Mouse (Mus musculus) myocyte (in vitro differentiated cells): ENCODE results near the gene Ubd. TPM values are rescaled to one million over a fixed set of nuclear protein-coding genes. Genes with fewer than 3 reads are reported as not detected.

Experiments used
- H3K27me3 ChIP-seq: one replicate; pipeline ENCODE4 v1.6.1; 2011; ENCODE audit not compliant: control insufficient read depth, insufficient read depth, insufficient read length
- H3K36me3 ChIP-seq: one replicate; pipeline ENCODE4 v1.6.1; 2011; ENCODE audit not compliant: control insufficient read depth, insufficient read depth
- H3K4me2 ChIP-seq: one replicate; pipeline ENCODE4 v1.6.1; 2011; ENCODE audit warnings: low read depth, control low read depth
- H3K4me3 ChIP-seq: one replicate; pipeline ENCODE4 v1.5.1; 2011; ENCODE audit warnings: mild to moderate bottlenecking, control low read depth, moderate library complexity
- H3K79me2 ChIP-seq: one replicate; pipeline ENCODE4 v1.6.1; 2011; ENCODE audit not compliant: control insufficient read depth, insufficient read depth
- H3ac ChIP-seq: one replicate; pipeline ENCODE4 v1.6.1; 2011; ENCODE audit not compliant: control insufficient read depth, insufficient read length
- CEBPB ChIP-seq: IDR thresholded peaks from 2 replicates; pipeline ENCODE4 v1.6.1; 2011; ENCODE audit warnings: mild to moderate bottlenecking, moderate library complexity; ENCODE audit not compliant: poor library complexity, insufficient read depth, severe bottlenecking
- E2F4 ChIP-seq: IDR thresholded peaks from one replicate; pipeline ENCODE4 v1.6.1; 2011; ENCODE audit warnings: mild to moderate bottlenecking, control low read depth, moderate library complexity; ENCODE audit not compliant: insufficient read depth
- MAX ChIP-seq: IDR thresholded peaks from one replicate; pipeline ENCODE4 v1.6.1; 2011; ENCODE audit warnings: low read depth, mild to moderate bottlenecking, control low read depth
- MYOD1 ChIP-seq, 3 experiments: IDR thresholded peaks; one replicate each; pipeline ENCODE4 v1.6.1; 2011; ENCODE audit warnings: control low read depth in 2 of 3, low read depth in 2 of 3, mild to moderate bottlenecking in 2 of 3, moderate library complexity in 1 of 3; ENCODE audit not compliant: insufficient read length in 2 of 3, control insufficient read depth in 1 of 3
- MYOG ChIP-seq, 3 experiments: IDR thresholded peaks; one replicate each; pipeline ENCODE4 v1.6.1; 2011; ENCODE audit warnings: control low read depth in 2 of 3, low read depth in 2 of 3, mild to moderate bottlenecking in 2 of 3; ENCODE audit not compliant: insufficient read length in 2 of 3, control insufficient read depth in 1 of 3, insufficient read depth in 1 of 3
- POLR2A ChIP-seq: IDR thresholded peaks from one replicate; pipeline ENCODE4 v1.6.1; 2011; ENCODE audit warnings: low read depth, mild to moderate bottlenecking, control low read depth, moderate library complexity; ENCODE audit not compliant: insufficient read length
- POLR2AphosphoS2 ChIP-seq: IDR thresholded peaks from one replicate; pipeline ENCODE4 v1.6.1; 2011; ENCODE audit warnings: low read depth, control low read depth; ENCODE audit not compliant: insufficient read length
- REST ChIP-seq: IDR thresholded peaks from one replicate; pipeline ENCODE4 v1.6.1; 2011; ENCODE audit warnings: mild to moderate bottlenecking, control low read depth, moderate library complexity; ENCODE audit not compliant: insufficient read depth, insufficient read length
- SRF ChIP-seq: IDR thresholded peaks from one replicate; pipeline ENCODE4 v1.6.1; 2011; ENCODE audit warnings: low read depth; ENCODE audit not compliant: control insufficient read depth, insufficient read length
- TCF12 ChIP-seq: IDR thresholded peaks from one replicate; pipeline ENCODE4 v1.6.1; 2011; ENCODE audit warnings: mild to moderate bottlenecking, control low read depth; ENCODE audit not compliant: poor library complexity, insufficient read depth, severe bottlenecking
- TCF3 ChIP-seq: IDR thresholded peaks from one replicate; pipeline ENCODE4 v1.6.1; 2011; ENCODE audit warnings: low read depth, control low read depth; ENCODE audit not compliant: insufficient read length
- USF1 ChIP-seq: IDR thresholded peaks from one replicate; pipeline ENCODE4 v1.6.1; 2011; ENCODE audit warnings: low read depth, mild to moderate bottlenecking, control low read depth, moderate library complexity
- polyA plus RNA-seq: library from polyadenylated mRNA; unstranded; fragments of >200 nt; fragmentation: generic; extraction: Trizol; gene quantifications from one replicate; pipeline ENCODE4 v1.2.1, GENCODE M21; 2012; ENCODE audit warnings: missing spikeins

The Ubd gene
- polyA plus RNA-seq, 1 experiment, result not detected

GRCm38 (mm10) chr17:37194782-37195181 lies 1.1 kb downstream of the Ubd start:
- Histone ChIP-seq H3K4me2 (no peak overlapping the region), H3K4me3 (no peak overlapping the region), H3K79me2 (no peaks in the 10 kb centered on the region), H3ac (no peak overlapping the region), H3K27me3 (no peaks in the 10 kb centered on the region), H3K36me3 (no peaks in the 10 kb centered on the region)
- no peak for TF ChIP-seq MYOD1 (IDR thresholded peaks at IDR 0.05; ENCODE audit: control insufficient read depth in 1 of 3, insufficient read length in 2 of 3, low read depth in 2 of 3)
- TF ChIP-seq POLR2AphosphoS2, result no peak
- no peak for TF ChIP-seq CEBPB
- TF ChIP-seq MAX, result no peak
- no peak for TF ChIP-seq MYOG (IDR thresholded peaks at IDR 0.05; ENCODE audit: control insufficient read depth in 1 of 3, insufficient read depth in 1 of 3, insufficient read length in 2 of 3, low read depth in 2 of 3)
- no peak for TF ChIP-seq E2F4
- TF ChIP-seq TCF3, result no peak
- TF ChIP-seq REST, result no peak
- no peak for TF ChIP-seq SRF
- no peak for TF ChIP-seq POLR2A
- TF ChIP-seq USF1, result no peak
- TF ChIP-seq TCF12, result no peak

GRCm38 (mm10) chr17:37196845-37197724 lies 3.4 kb downstream of the Ubd start:
- H3K4me3 ChIP-seq, result no peak overlapping the region
- H3K27me3 ChIP-seq, result no peaks in the 10 kb centered on the region

GRCm38 (mm10) chr17:37200894-37201293 lies 7.2 kb downstream of the Ubd start, which contains the start of gene Olfr94:
Gene Olfr94, minus strand, starts transcription at chr17:37200994.
- H3K4me2 ChIP-seq, result no peak within 1 kb of the TSS
- H3K79me2 ChIP-seq, result no peaks in the 10 kb centered on the region
- H3K36me3 ChIP-seq, result no peaks in the 10 kb centered on the region
- H3ac ChIP-seq, result no peak within 1 kb of the TSS
- TF ChIP-seq MAX, result no peak
- no peak for TF ChIP-seq TCF3
- TF ChIP-seq POLR2A, result no peak
- no peak for TF ChIP-seq E2F4
- no peak for TF ChIP-seq SRF
- no peak for TF ChIP-seq USF1
- no peak for TF ChIP-seq MYOD1 (IDR thresholded peaks at IDR 0.05; ENCODE audit: control insufficient read depth in 1 of 3, insufficient read length in 2 of 3, low read depth in 2 of 3)
- TF ChIP-seq CEBPB, result no peak
- no peak for TF ChIP-seq POLR2AphosphoS2
- TF ChIP-seq MYOG (IDR thresholded peaks at IDR 0.05; ENCODE audit: control insufficient read depth in 1 of 3, insufficient read depth in 1 of 3, insufficient read length in 2 of 3, low read depth in 2 of 3), result no peak
- no peak for TF ChIP-seq TCF12
- TF ChIP-seq REST, result no peak
- no peaks in the 10 kb centered on the region for H3K27me3 ChIP-seq
- no peak within 1 kb of the TSS for H3K4me3 ChIP-seq

More at GRCm38 (mm10) chr17:37196845-37197724, 3.4 kb downstream of the Ubd start:
- Histone ChIP-seq H3K4me2 (no peak overlapping the region), H3ac (no peak overlapping the region), H3K79me2 (no peaks in the 10 kb centered on the region), H3K36me3 (no peaks in the 10 kb centered on the region)
- no peak for TF ChIP-seq REST
- no peak for TF ChIP-seq POLR2AphosphoS2
- TF ChIP-seq MYOD1 (IDR thresholded peaks at IDR 0.05; ENCODE audit: control insufficient read depth in 1 of 3, insufficient read length in 2 of 3, low read depth in 2 of 3), result no peak
- no peak for TF ChIP-seq USF1
- no peak for TF ChIP-seq SRF
- TF ChIP-seq TCF12, result no peak
- no peak for TF ChIP-seq POLR2A
- no peak for TF ChIP-seq MYOG (IDR thresholded peaks at IDR 0.05; ENCODE audit: control insufficient read depth in 1 of 3, insufficient read depth in 1 of 3, insufficient read length in 2 of 3, low read depth in 2 of 3)
- TF ChIP-seq MAX, result no peak
- TF ChIP-seq TCF3, result no peak
- TF ChIP-seq E2F4, result no peak
- no peak for TF ChIP-seq CEBPB

- H3K79me2 ChIP-seq, result no peaks in the 10 kb centered on the region
- H3K4me2 ChIP-seq, result no peak overlapping the region
- H3K27me3 ChIP-seq, result no peaks in the 10 kb centered on the region
- TF ChIP-seq MAX (no peak), USF1 (no peak)
- H3K4me3 ChIP-seq, result no peak overlapping the region
- H3ac ChIP-seq, result no peak overlapping the region
- no peaks in the 10 kb centered on the region for H3K36me3 ChIP-seq
Observed at GRCm38 (mm10) chr17:37203206-37203916, 9.7 kb downstream of the Ubd start.
